Mouse (Mus musculus): Measurements from ENCODE around the gene Sec14l4. TPM values are rescaled to one million over a fixed set of nuclear protein-coding genes. Genes with fewer than 3 reads are reported as not detected.

Sec14l4 gene
- polyA plus RNA-seq, 1 experiment from 2014 or later, result not detected

GRCm38 (mm10) chr11:4086246-4086645 is 55.0 kb downstream of the Sec14l4 start:
- no peak for ATAC-seq
- no peaks in the 10 kb centered on the region for H3K36me3 ChIP-seq (ENCODE audit: control insufficient read depth, insufficient read depth)
- no peak overlapping the region for H3K4me2 ChIP-seq (ENCODE audit: low read length)
- H3K4me1 ChIP-seq (replicated peaks; ENCODE audit: control insufficient read depth, insufficient read depth, low read length), result no peaks in the 10 kb centered on the region
- no peak overlapping the region for H3K4me3 ChIP-seq (replicated peaks; ENCODE audit: low read length)
- H3K9me3 ChIP-seq (ENCODE audit: control insufficient read depth, low read length), result no peaks in the 10 kb centered on the region
- no peaks in the 10 kb centered on the region for H3K27me3 ChIP-seq (replicated peaks; ENCODE audit: control insufficient read depth, insufficient read depth, low read length)
- H3K27ac ChIP-seq (ENCODE audit: low read length), result no peak overlapping the region
- no peak overlapping the region for H3K9ac ChIP-seq (replicated peaks; ENCODE audit: low read depth, low read length)
- WGBS, result 65% methylated on average over 1 of the region's 1 CpGs

- no peaks in the 10 kb centered on the region for H3K27me3 ChIP-seq (replicated peaks; ENCODE audit: control insufficient read depth, insufficient read depth, low read length)
- ATAC-seq, result no peak
- H3K27ac ChIP-seq (ENCODE audit: low read length), result no peak overlapping the region
- no peaks in the 10 kb centered on the region for H3K4me1 ChIP-seq (replicated peaks; ENCODE audit: control insufficient read depth, insufficient read depth, low read length)
- no peak overlapping the region for H3K4me3 ChIP-seq (replicated peaks; ENCODE audit: low read length)
- 40% methylated on average over 2 of the region's 2 CpGs for WGBS
- H3K9ac ChIP-seq (replicated peaks; ENCODE audit: low read depth, low read length), result no peak overlapping the region
- H3K9me3 ChIP-seq (ENCODE audit: control insufficient read depth, low read length), result no peaks in the 10 kb centered on the region
- no peaks in the 10 kb centered on the region for H3K36me3 ChIP-seq (ENCODE audit: control insufficient read depth, insufficient read depth)
- H3K4me2 ChIP-seq (ENCODE audit: low read length), result no peak overlapping the region
Measured at GRCm38 (mm10) chr11:4087267-4087666, 56.0 kb downstream of the Sec14l4 start.

- H3K27me3 ChIP-seq (replicated peaks; ENCODE audit: control insufficient read depth, insufficient read depth, low read length), result no peaks in the 10 kb centered on the region
- H3K36me3 ChIP-seq (ENCODE audit: control insufficient read depth, insufficient read depth), result no peaks in the 10 kb centered on the region
- no peak overlapping the region for H3K4me3 ChIP-seq (replicated peaks; ENCODE audit: low read length)
- no peaks in the 10 kb centered on the region for H3K9me3 ChIP-seq (ENCODE audit: control insufficient read depth, low read length)
- WGBS, result 85% methylated on average over 18 of the region's 18 CpGs
- no peak overlapping the region for H3K9ac ChIP-seq (replicated peaks; ENCODE audit: low read depth, low read length)
- no peak overlapping the region for H3K4me2 ChIP-seq (ENCODE audit: low read length)
- H3K27ac ChIP-seq (ENCODE audit: low read length), result no peak overlapping the region
- H3K4me1 ChIP-seq (replicated peaks; ENCODE audit: control insufficient read depth, insufficient read depth, low read length), result peaks cover 16% of the 10 kb centered on the region
- no peak for ATAC-seq
Measured at GRCm38 (mm10) chr11:4093459-4094377, 62.5 kb downstream of the Sec14l4 start.

GRCm38 (mm10) chr11:4094378-4095170 is 63.3 kb downstream of the Sec14l4 start:
- 5% methylated on average over 23 of the region's 24 CpGs for WGBS
- Histone ChIP-seq H3K27me3 (replicated peaks; ENCODE audit: control insufficient read depth, insufficient read depth, low read length) (no peaks in the 10 kb centered on the region), H3K9me3 (ENCODE audit: control insufficient read depth, low read length) (no peaks in the 10 kb centered on the region), H3K4me2 (ENCODE audit: low read length) (peak overlapping the region; percentile 64), H3K4me1 (replicated peaks; ENCODE audit: control insufficient read depth, insufficient read depth, low read length) (peaks cover 16% of the 10 kb centered on the region), H3K36me3 (ENCODE audit: control insufficient read depth, insufficient read depth) (no peaks in the 10 kb centered on the region), H3K4me3 (replicated peaks; ENCODE audit: low read length) (peak overlapping the region; percentile 53), H3K9ac (replicated peaks; ENCODE audit: low read depth, low read length) (peak overlapping the region; percentile 51), H3K27ac (ENCODE audit: low read length) (no peak overlapping the region)
- no peak for ATAC-seq

- peak within 1 kb of the TSS; percentile 59 for H3K9ac ChIP-seq (replicated peaks; ENCODE audit: low read depth, low read length)
- no peaks in the 10 kb centered on the region for H3K9me3 ChIP-seq (ENCODE audit: control insufficient read depth, low read length)
- no peak for ATAC-seq
- H3K27ac ChIP-seq (ENCODE audit: low read length), result peak within 1 kb of the TSS; percentile 65
- peak within 1 kb of the TSS; percentile 64 for H3K4me2 ChIP-seq (ENCODE audit: low read length)
- peaks cover 16% of the 10 kb centered on the region for H3K4me1 ChIP-seq (replicated peaks; ENCODE audit: control insufficient read depth, insufficient read depth, low read length)
- 6% methylated on average over 32 of the region's 34 CpGs for WGBS
- H3K36me3 ChIP-seq (ENCODE audit: control insufficient read depth, insufficient read depth), result no peaks in the 10 kb centered on the region
- H3K4me3 ChIP-seq (replicated peaks; ENCODE audit: low read length), result peak within 1 kb of the TSS; percentile 53
- H3K27me3 ChIP-seq (replicated peaks; ENCODE audit: control insufficient read depth, insufficient read depth, low read length), result no peaks in the 10 kb centered on the region
Measured at GRCm38 (mm10) chr11:4095171-4096053, 64.2 kb downstream of the Sec14l4 start, which contains the start of gene Mtfp1. Mtfp1 (minus strand) TSS chr11:4095445.

- H3K9me3 ChIP-seq (ENCODE audit: control insufficient read depth, low read length), result no peaks in the 10 kb centered on the region
- H3K4me1 ChIP-seq (replicated peaks; ENCODE audit: control insufficient read depth, insufficient read depth, low read length), result peaks cover 16% of the 10 kb centered on the region
- no peaks in the 10 kb centered on the region for H3K36me3 ChIP-seq (ENCODE audit: control insufficient read depth, insufficient read depth)
- peak overlapping the region; percentile 63 for H3K9ac ChIP-seq (replicated peaks; ENCODE audit: low read depth, low read length)
- peak overlapping the region; percentile 81 for H3K27ac ChIP-seq (ENCODE audit: low read length)
- peak overlapping the region; percentile 43 for H3K4me3 ChIP-seq (replicated peaks; ENCODE audit: low read length)
- 3% methylated on average over 45 of the region's 45 CpGs for WGBS
- peak; percentile 98 for ATAC-seq
- H3K27me3 ChIP-seq (replicated peaks; ENCODE audit: control insufficient read depth, insufficient read depth, low read length), result no peaks in the 10 kb centered on the region
- H3K4me2 ChIP-seq (ENCODE audit: low read length), result peak overlapping the region; percentile 74
Measured at GRCm38 (mm10) chr11:4096054-4096984, 65.1 kb downstream of the Sec14l4 start.

- H3K27ac ChIP-seq (ENCODE audit: low read length), result peak overlapping the region; percentile 81
- 23% methylated on average over 10 of the region's 10 CpGs for WGBS
- ATAC-seq, result peak; percentile 27
Measured at GRCm38 (mm10) chr11:4097091-4097621, 65.9 kb downstream of the Sec14l4 start.

More at GRCm38 (mm10) chr11:4097091-4097621, 65.9 kb downstream of the Sec14l4 start:
- H3K36me3 ChIP-seq (ENCODE audit: control insufficient read depth, insufficient read depth), result no peaks in the 10 kb centered on the region
- H3K9me3 ChIP-seq (ENCODE audit: control insufficient read depth, low read length), result no peaks in the 10 kb centered on the region
- peak overlapping the region; percentile 43 for H3K4me3 ChIP-seq (replicated peaks; ENCODE audit: low read length)
- H3K27me3 ChIP-seq (replicated peaks; ENCODE audit: control insufficient read depth, insufficient read depth, low read length), result no peaks in the 10 kb centered on the region
- peaks cover 16% of the 10 kb centered on the region for H3K4me1 ChIP-seq (replicated peaks; ENCODE audit: control insufficient read depth, insufficient read depth, low read length)
- peak overlapping the region; percentile 63 for H3K9ac ChIP-seq (replicated peaks; ENCODE audit: low read depth, low read length)
- peak overlapping the region; percentile 74 for H3K4me2 ChIP-seq (ENCODE audit: low read length)
